ENCODE assay signal across 12 mouse cellular contexts in genomic region chr13:80989756-80990155, GRCm38 (mm10).
A peak's percentile ranks its signal among the peaks of the same experiment; 100 is the strongest.
DNase-seq lines count a peak whose midpoint lies in the region; ATAC-seq and TF ChIP-seq lines count a peak whose summit lies in the region.
"Had no signal": no experiment of that assay in that cellular context is flagged by ENCODE, and none has a peak within 500 bp of the region (broad histone marks: within the 10 kb centered on the region; RNA-seq: fewer than 3 reads in every experiment).

No protein-coding gene starts in this region.

- no peak overlapping the region for H3K4me3 ChIP-seq in heart, embryonic 10.5 days
- no peak overlapping the region for H3K4me3 ChIP-seq in forebrain, embryonic 11.5 days (ENCODE audit: low read depth, low read length)
- no peak overlapping the region for H3K4me3 ChIP-seq in liver, postnatal 0 days (ENCODE audit: low read depth, low read length)
- H3K4me3 ChIP-seq: embryonic facial prominence, embryonic 13.5 days; forebrain, embryonic 12.5 days; kidney, embryonic 15.5 days had no signal

- no peak overlapping the region for H3K4me2 ChIP-seq in forebrain, embryonic 11.5 days (ENCODE audit: low read depth, low read length, severe bottlenecking)
- H3K4me2 ChIP-seq in liver, postnatal 0 days (ENCODE audit: low read depth, low read length) = no peak overlapping the region
- H3K4me2 ChIP-seq: embryonic facial prominence, embryonic 13.5 days; forebrain, embryonic 12.5 days; kidney, embryonic 15.5 days had no signal

- intact Hi-C loops in heart, postnatal 25 days (cut with DNase I) = no loop called here

- no peak for ATAC-seq in forebrain, embryonic 11.5 days (replicated peaks; ENCODE audit: low FRiP score)
- no peak for ATAC-seq in liver, postnatal 0 days

- H3K9ac ChIP-seq in forebrain, embryonic 11.5 days (ENCODE audit: low read length) = no peak overlapping the region
- H3K9ac ChIP-seq in liver, postnatal 0 days (replicated peaks) = no peak overlapping the region
- H3K9ac ChIP-seq: embryonic facial prominence, embryonic 13.5 days; forebrain, embryonic 12.5 days; kidney, embryonic 15.5 days had no signal

- H3K27ac ChIP-seq in heart, embryonic 10.5 days = 0 out of 2 replicates have a peak overlapping the region, but pooled peaks have one; percentile 56
- H3K27ac ChIP-seq in forebrain, embryonic 11.5 days (ENCODE audit: low read depth, low read length) = no peak overlapping the region
- no peak overlapping the region for H3K27ac ChIP-seq in liver, postnatal 0 days (ENCODE audit: low read depth)
- H3K27ac ChIP-seq: embryonic facial prominence, embryonic 13.5 days; forebrain, embryonic 12.5 days; kidney, embryonic 15.5 days had no signal

- no peaks in the 10 kb centered on the region for H3K36me3 ChIP-seq in heart, embryonic 10.5 days
- no peaks in the 10 kb centered on the region for H3K36me3 ChIP-seq in forebrain, embryonic 11.5 days (ENCODE audit: control insufficient read depth, insufficient read depth, low read length)
- no peaks in the 10 kb centered on the region for H3K36me3 ChIP-seq in liver, postnatal 0 days (replicated peaks; ENCODE audit: insufficient read depth, low read length)
- H3K36me3 ChIP-seq: embryonic facial prominence, embryonic 13.5 days; forebrain, embryonic 12.5 days; kidney, embryonic 15.5 days had no signal

- no peak for TF ChIP-seq EP300 in liver, postnatal 0 days (IDR thresholded peaks at IDR 0.05; ENCODE audit: low read depth)

- 39% methylated on average over 5 of the region's 5 CpGs for WGBS in heart, embryonic 10.5 days
- WGBS in forebrain, embryonic 11.5 days = 82% methylated on average over 5 of the region's 5 CpGs
- 75% methylated on average over 5 of the region's 5 CpGs for WGBS in liver, postnatal 0 days (ENCODE audit: insufficient replicate concordance)

- H3K9me3 ChIP-seq in heart, embryonic 10.5 days = no peaks in the 10 kb centered on the region
- H3K9me3 ChIP-seq in forebrain, embryonic 11.5 days (ENCODE audit: control insufficient read depth, low read length) = no peaks in the 10 kb centered on the region
- no peaks in the 10 kb centered on the region for H3K9me3 ChIP-seq in liver, postnatal 0 days (ENCODE audit: low read length)
- H3K9me3 ChIP-seq: embryonic facial prominence, embryonic 13.5 days; forebrain, embryonic 12.5 days; kidney, embryonic 15.5 days had no signal

- peaks cover 25% of the 10 kb centered on the region for H3K4me1 ChIP-seq in heart, embryonic 10.5 days
- H3K4me1 ChIP-seq in forebrain, embryonic 11.5 days (replicated peaks; ENCODE audit: control insufficient read depth, insufficient read depth, low read length) = peaks cover 3% of the 10 kb centered on the region; the same call in 1 of the 2 replicates
- H3K4me1 ChIP-seq in liver, postnatal 0 days (ENCODE audit: insufficient read depth) = no peaks in the 10 kb centered on the region
- H3K4me1 ChIP-seq: embryonic facial prominence, embryonic 13.5 days; kidney, embryonic 15.5 days had no signal

- no peak for TF ChIP-seq CTCF in liver, postnatal 0 days (IDR thresholded peaks at IDR 0.05; ENCODE audit: low read depth)

- no peaks in the 10 kb centered on the region for H3K27me3 ChIP-seq in heart, embryonic 10.5 days (ENCODE audit: insufficient read depth, poor library complexity, severe bottlenecking)
- no peaks in the 10 kb centered on the region for H3K27me3 ChIP-seq in forebrain, embryonic 11.5 days (ENCODE audit: control insufficient read depth, insufficient read depth, low read length)
- no peaks in the 10 kb centered on the region for H3K27me3 ChIP-seq in liver, postnatal 0 days (ENCODE audit: insufficient read depth, low read length)
- H3K27me3 ChIP-seq: embryonic facial prominence, embryonic 13.5 days; forebrain, embryonic 12.5 days; kidney, embryonic 15.5 days had no signal

- peak; percentile 96 for DNase-seq in heart, adult 11 months
- DNase-seq in heart, embryonic 10.5 days (ENCODE audit: low spot score) = no peak
- peak; percentile 39 for DNase-seq in heart, postnatal 25 days (ENCODE audit: low spot score)
- peak; percentile 57 for DNase-seq in lung, postnatal 25 days (ENCODE audit: low spot score)
- no peak for DNase-seq in cerebellum, postnatal 25 days
- no peak for DNase-seq in adrenal gland, postnatal 36 days
- no peak for DNase-seq in forebrain, embryonic 11.5 days (ENCODE audit: low spot score)
- DNase-seq in liver, postnatal 0 days = no peak
- DNase-seq: thymus, postnatal 14 days had no signal

Comparison
In these comparisons a context has a peak if more than half of its experiments do, and no peak if none do; other contexts are left out.
1. DNase-seq: peak in heart, adult 11 months (single experiment), heart, postnatal 25 days (single experiment) and lung, postnatal 25 days (single experiment); none in heart, embryonic 10.5 days (single experiment), cerebellum, postnatal 25 days (0 of 2), adrenal gland, postnatal 36 days (0 of 2), forebrain, embryonic 11.5 days (single experiment) and liver, postnatal 0 days (single experiment).